Mouse (Mus musculus) liver, postnatal 0 days (tissue): ENCODE measurements around the gene Baiap2l2.

Source experiments
- CTCF ChIP-seq: sonication (generic); IDR thresholded peaks from 2 replicates; pipeline ENCODE4 v1.5.1; 2016; ENCODE audit warnings: antibody characterized with exemption, low read depth
- EP300 ChIP-seq: IDR thresholded peaks from 2 replicates; pipeline ENCODE4 v1.6.1; 2016; ENCODE audit warnings: antibody characterized with exemption, low read depth, mild to moderate bottlenecking

DNA sequence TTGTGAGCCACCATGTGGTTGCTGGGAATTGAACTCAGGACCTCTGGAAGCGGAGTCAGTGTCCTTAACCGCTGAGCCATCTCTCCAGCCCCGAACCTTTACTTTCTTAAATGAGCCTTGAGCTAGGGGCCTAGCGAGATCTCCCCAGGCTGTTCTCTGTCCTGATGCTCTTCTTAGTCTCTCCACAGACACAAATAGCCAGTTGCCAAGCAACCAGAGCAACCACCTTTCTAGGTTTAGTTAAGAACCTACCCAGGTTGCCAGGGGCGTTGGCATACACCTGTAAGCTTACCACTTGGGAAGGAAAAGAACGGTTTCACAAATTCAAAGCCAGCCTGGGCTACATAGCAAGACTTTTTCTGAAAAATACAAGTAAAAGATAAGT lies 44.6 kb upstream of the Baiap2l2 start:
- TF ChIP-seq CTCF (no peak), EP300 (no peak)
